ENCODE assay signal across 10 mouse cellular contexts in genomic region chr16:4875198-4876032, GRCm38 (mm10). TPM values are rescaled to one million over a fixed set of nuclear protein-coding genes. Genes with fewer than 3 reads are reported as not detected.
DNase-seq lines count a peak whose midpoint lies in the region; ATAC-seq and TF ChIP-seq lines count a peak whose summit lies in the region.
"Had no signal": no experiment of that assay in that cellular context is flagged by ENCODE, and none has a peak within 500 bp of the region (broad histone marks: within the 10 kb centered on the region; RNA-seq: fewer than 3 reads in every experiment).

No protein-coding gene starts in this region.

- H3K27me3 ChIP-seq in heart, embryonic 15.5 days, result no peaks in the 10 kb centered on the region
- H3K27me3 ChIP-seq in limb, embryonic 15.5 days, result no peaks in the 10 kb centered on the region
- H3K27me3 ChIP-seq in liver, embryonic 14.5 days (ENCODE audit: control insufficient read depth, insufficient read depth, low read length), result no peaks in the 10 kb centered on the region

- H3K36me3 ChIP-seq in heart, embryonic 15.5 days, result peaks cover 9% of the 10 kb centered on the region; the same call in 1 of the 2 replicates
- peaks cover 36% of the 10 kb centered on the region for H3K36me3 ChIP-seq in limb, embryonic 15.5 days
- no peaks in the 10 kb centered on the region; the same call in 1 of the 2 replicates for H3K36me3 ChIP-seq in liver, embryonic 14.5 days (replicated peaks; ENCODE audit: control insufficient read depth, insufficient read depth, low read depth)

- no peak for TF ChIP-seq CTCF in liver, embryonic 14.5 days (IDR thresholded peaks at IDR 0.05; ENCODE audit: low read depth)

- no peak overlapping the region for H3K4me3 ChIP-seq in heart, embryonic 15.5 days
- no peak overlapping the region for H3K4me3 ChIP-seq in limb, embryonic 15.5 days
- no peak overlapping the region for H3K4me3 ChIP-seq in liver, embryonic 14.5 days (ENCODE audit: insufficient read depth in 1 of 2, low read depth in 2 of 2, low read length in 2 of 2)

- 67% methylated on average over 23 of the region's 23 CpGs for WGBS in heart, embryonic 15.5 days
- WGBS in limb, embryonic 15.5 days, result 74% methylated on average over 23 of the region's 23 CpGs
- WGBS in liver, embryonic 14.5 days (ENCODE audit: insufficient replicate concordance), result 51% methylated on average over 23 of the region's 23 CpGs

- H3K9ac ChIP-seq in heart, embryonic 15.5 days, result no peak overlapping the region
- H3K9ac ChIP-seq in limb, embryonic 15.5 days, result no peak overlapping the region
- peak overlapping the region; percentile 5; the same call in 1 of the 2 replicates for H3K9ac ChIP-seq in liver, embryonic 14.5 days (replicated peaks)

- no peak for DNase-seq in heart, adult 9 months (ENCODE audit: low spot score in 2 of 2)
- DNase-seq in lung, postnatal 10 days, result peak; percentile 60
- DNase-seq in lung, postnatal 25 days (ENCODE audit: low spot score), result no peak
- DNase-seq in liver, embryonic 14.5 days (ENCODE audit: low read depth in 3 of 3, low spot score in 3 of 3), result no peak
- DNase-seq in gastrocnemius, adult 18-20 months (ENCODE audit: low spot score), result no peak

- TF ChIP-seq EP300 in liver, embryonic 14.5 days (IDR thresholded peaks at IDR 0.05; ENCODE audit: low read depth), result no peak

- no peak for ATAC-seq in heart, embryonic 15.5 days (replicated peaks; ENCODE audit: insufficient number of reproducible peaks, insufficient read depth, low FRiP score, low read depth)
- no peak for ATAC-seq in limb, embryonic 15.5 days (ENCODE audit: insufficient number of reproducible peaks, low FRiP score, low TSS enrichment, low read depth)
- no peak for ATAC-seq in liver, embryonic 14.5 days (ENCODE audit: insufficient read depth)

- H3K27ac ChIP-seq in heart, embryonic 15.5 days, result peak overlapping the region; percentile 21; the same call in 1 of the 2 replicates
- peak overlapping the region; percentile 43; the same call in 1 of the 2 replicates for H3K27ac ChIP-seq in limb, embryonic 15.5 days
- no peak overlapping the region for H3K27ac ChIP-seq in liver, embryonic 14.5 days

- 0 out of 2 replicates have a peak overlapping the region, but pooled peaks have one; percentile 6 for H3K4me2 ChIP-seq in heart, embryonic 15.5 days
- H3K4me2 ChIP-seq in limb, embryonic 15.5 days, result no peak overlapping the region
- peak overlapping the region; percentile 24; the same call in 1 of the 2 replicates for H3K4me2 ChIP-seq in liver, embryonic 14.5 days (ENCODE audit: low read depth)

- no peaks in the 10 kb centered on the region for H3K9me3 ChIP-seq in heart, embryonic 15.5 days (replicated peaks)
- no peaks in the 10 kb centered on the region for H3K9me3 ChIP-seq in limb, embryonic 15.5 days
- H3K9me3 ChIP-seq in liver, embryonic 14.5 days (ENCODE audit: control insufficient read depth, low read length), result no peaks in the 10 kb centered on the region

- peaks cover 44% of the 10 kb centered on the region for H3K4me1 ChIP-seq in heart, embryonic 15.5 days (replicated peaks)
- peaks cover 32% of the 10 kb centered on the region for H3K4me1 ChIP-seq in limb, embryonic 15.5 days
- H3K4me1 ChIP-seq in liver, embryonic 14.5 days (replicated peaks; ENCODE audit: control insufficient read depth in 2 of 2, insufficient read depth in 2 of 2, low read length in 1 of 2), result peaks cover 16 to 30% of the 10 kb centered on the region in 2 experiments

RNA-seq across cellular contexts. Expression of gene Ubald1, which starts 4.7 kb away (rescaled TPM):
- 24.7 and 29.7 TPM in 2 replicates for polyA plus RNA-seq in heart, embryonic 15.5 days (2015; fragmentation: Nextera tagmentation; extraction: Ambion mirVana)
- 43.4 and 49.3 TPM in 2 replicates for polyA plus RNA-seq in limb, embryonic 15.5 days (2015; fragmentation: Nextera tagmentation; extraction: Ambion mirVana)
- 5.4 and 6.7 TPM in 2 replicates for polyA plus RNA-seq in liver, embryonic 14.5 days (2012; rRNA removed)
- 9.0 and 9.5 TPM in 2 replicates for polyA plus RNA-seq in liver, embryonic 14.5 days (2014; fragmentation: Nextera tagmentation; extraction: Ambion mirVana)
- 10 to 100 TPM; 35.4 to 37.6 TPM for total RNA-seq in gastrocnemius, adult 18-20 months (2021)

RNA-seq across cellular contexts. Expression of gene Mgrn1, which starts 10.6 kb away (rescaled TPM):
- 101 and 112 TPM in 2 replicates for polyA plus RNA-seq in heart, embryonic 15.5 days (2015; fragmentation: Nextera tagmentation; extraction: Ambion mirVana)
- polyA plus RNA-seq in limb, embryonic 15.5 days (2015; fragmentation: Nextera tagmentation; extraction: Ambion mirVana), result 85.9 and 89.9 TPM in 2 replicates
- polyA plus RNA-seq in liver, embryonic 14.5 days (2012; rRNA removed), result 15.7 and 16.3 TPM in 2 replicates
- polyA plus RNA-seq in liver, embryonic 14.5 days (2014; fragmentation: Nextera tagmentation; extraction: Ambion mirVana), result 17.6 and 18.0 TPM in 2 replicates
- 10 to 100 TPM; 54.2 to 62.4 TPM for total RNA-seq in gastrocnemius, adult 18-20 months (2021)

RNA-seq across cellular contexts. Expression of gene 4930562C15Rik, which starts 40.2 kb away (rescaled TPM):
- polyA plus RNA-seq in heart, embryonic 15.5 days (2015; fragmentation: Nextera tagmentation; extraction: Ambion mirVana), result 0.26 and 0.28 TPM in 2 replicates
- polyA plus RNA-seq in limb, embryonic 15.5 days (2015; fragmentation: Nextera tagmentation; extraction: Ambion mirVana), result 0.24 and 0.88 TPM in 2 replicates
- not detected in 2 replicates for polyA plus RNA-seq in liver, embryonic 14.5 days (2012; rRNA removed)
- not detected in 2 replicates for polyA plus RNA-seq in liver, embryonic 14.5 days (2014; fragmentation: Nextera tagmentation; extraction: Ambion mirVana)
- total RNA-seq in gastrocnemius, adult 18-20 months (2021), result not detected
- total RNA-seq: gastrocnemius, postnatal 10 days; layer of hippocampus, postnatal 10 days had no signal
- polyA plus RNA-seq: cortical plate, adult 2 months had no signal
